ENCODE assay signal across 24 mouse cellular contexts in the genomic region with DNA sequence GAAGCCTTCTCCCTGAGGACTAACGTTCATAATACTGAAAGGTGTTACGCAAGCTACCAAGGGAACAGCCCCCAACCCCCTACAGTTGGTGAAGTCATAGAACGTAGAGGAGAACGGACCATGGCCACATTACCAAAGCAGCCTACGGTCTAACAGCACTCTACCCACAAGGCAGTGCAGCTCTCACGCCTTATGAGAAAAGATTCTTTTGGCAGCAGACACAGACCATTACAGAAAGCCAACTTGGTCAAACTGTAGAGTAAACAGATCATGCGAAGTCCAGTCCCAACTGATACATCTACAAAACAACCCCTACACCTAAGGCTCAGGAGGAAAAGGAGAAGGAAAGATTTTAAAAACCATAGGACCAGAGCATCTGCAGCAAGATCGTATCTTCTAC.
A peak's percentile ranks its signal among the peaks of the same experiment; 100 is the strongest.
DNase-seq lines count a peak whose midpoint lies in the region; ATAC-seq and TF ChIP-seq lines count a peak whose summit lies in the region.
"Had no signal": no experiment of that assay in that cellular context is flagged by ENCODE, and none has a peak within 500 bp of the region (broad histone marks: within the 10 kb centered on the region; RNA-seq: fewer than 3 reads in every experiment).

No protein-coding gene starts in this region.

- no peaks in the 10 kb centered on the region for H3K9me3 ChIP-seq in liver, embryonic 12.5 days (replicated peaks)
- H3K9me3 ChIP-seq in lung, embryonic 15.5 days: no peaks in the 10 kb centered on the region
- H3K9me3 ChIP-seq: G1E had no signal

- H3K4me3 ChIP-seq in liver, adult 2 months (ENCODE audit: insufficient read depth, low read depth, low read length): no peak overlapping the region
- no peak overlapping the region for H3K4me3 ChIP-seq in liver, embryonic 12.5 days
- no peak overlapping the region for H3K4me3 ChIP-seq in lung, embryonic 15.5 days
- no peak overlapping the region; the same call in 1 of the 2 replicates for H3K4me3 ChIP-seq in testis, adult 2 months (ENCODE audit: control insufficient read depth, low read depth, low read length)

- ATAC-seq in liver, embryonic 12.5 days: no peak
- 0 out of 2 replicates have a peak, but pooled peaks have one; percentile 27 for ATAC-seq in lung, embryonic 15.5 days (ENCODE audit: borderline replicate concordance, extremely low read depth, low FRiP score, low TSS enrichment)
- ATAC-seq: activated CD4-positive, CD25-positive, alpha-beta regulatory T cell, adult 4 months; CD4-positive, CD25-positive, alpha-beta regulatory T cell, adult 4 months; Patski had no signal

- WGBS in liver, adult 2 months: 48% methylated on average over 8 of the region's 8 CpGs
- 83% methylated on average over 8 of the region's 8 CpGs for WGBS in liver, embryonic 12.5 days (ENCODE audit: insufficient replicate concordance)
- 87% methylated on average over 8 of the region's 8 CpGs for WGBS in lung, embryonic 15.5 days

- no peak overlapping the region for H3K4me2 ChIP-seq in liver, embryonic 12.5 days
- no peak overlapping the region for H3K4me2 ChIP-seq in lung, embryonic 15.5 days

- no peak for TF ChIP-seq POLR2A in liver, adult 2 months (IDR thresholded peaks at IDR 0.05; ENCODE audit: extremely low read depth, insufficient read depth, low read length)
- TF ChIP-seq POLR2A in testis, adult 2 months (IDR thresholded peaks at IDR 0.05; ENCODE audit: control insufficient read depth, low read depth, low read length): no peak

- peaks cover 6% of the 10 kb centered on the region; the same call in 1 of the 2 replicates for H3K79me2 ChIP-seq in liver, adult 2 months (ENCODE audit: control insufficient read depth, insufficient read depth, low read length)

- H3K36me3 ChIP-seq in liver, adult 2 months (ENCODE audit: control insufficient read depth, insufficient read depth, low read length): no peaks in the 10 kb centered on the region
- H3K36me3 ChIP-seq in liver, embryonic 12.5 days: peaks cover 3% of the 10 kb centered on the region; the same call in 1 of the 2 replicates
- no peaks in the 10 kb centered on the region for H3K36me3 ChIP-seq in lung, embryonic 15.5 days
- H3K36me3 ChIP-seq in testis, adult 2 months (ENCODE audit: control insufficient read depth, insufficient read depth, low read length): no peaks in the 10 kb centered on the region

- DNase-seq in liver, adult 2 months (ENCODE audit: extremely low read depth, low read depth, low spot score): peak; percentile 52
- no peak for DNase-seq in lung, postnatal 25 days (ENCODE audit: low spot score)
- DNase-seq in testis, postnatal 10 days (ENCODE audit: low spot score): no peak
- DNase-seq in adipocyte (ENCODE audit: low spot score) (peak; percentile 65), MN1 (ENCODE audit: low spot score) (no peak)
- DNase-seq: adrenal gland, adult 2 months; adrenal gland, adult 8-10 months; adrenal gland, postnatal 10 days; adrenal gland, postnatal 14 days; adrenal gland, postnatal 25 days; adrenal gland, postnatal 36 days; B cell, adult 2 months; cerebellum, adult 11 months; cerebellum, adult 11-12 months; cerebellum, adult 18-20 months; cerebellum, adult 2 months had no signal

- peaks cover 2% of the 10 kb centered on the region; the same call in 1 of the 2 replicates for H3K4me1 ChIP-seq in liver, adult 2 months (ENCODE audit: control insufficient read depth, insufficient read depth, low read length)
- peaks cover 19% of the 10 kb centered on the region for H3K4me1 ChIP-seq in liver, embryonic 12.5 days
- H3K4me1 ChIP-seq in lung, embryonic 15.5 days: peaks cover 11% of the 10 kb centered on the region
- peaks cover 2% of the 10 kb centered on the region; the same call in 1 of the 2 replicates for H3K4me1 ChIP-seq in testis, adult 2 months (ENCODE audit: control insufficient read depth, insufficient read depth, low read length)

- H3K27me3 ChIP-seq in liver, adult 2 months (ENCODE audit: control insufficient read depth, insufficient read depth, low read length): no peaks in the 10 kb centered on the region
- H3K27me3 ChIP-seq in liver, embryonic 12.5 days (replicated peaks): no peaks in the 10 kb centered on the region
- no peaks in the 10 kb centered on the region for H3K27me3 ChIP-seq in lung, embryonic 15.5 days
- H3K27me3 ChIP-seq in testis, adult 2 months (ENCODE audit: control insufficient read depth, insufficient read depth, low read length): no peaks in the 10 kb centered on the region
- H3K27me3 ChIP-seq: CH12.LX, Patski had no signal

- no peak overlapping the region for H3K9ac ChIP-seq in liver, adult 2 months (ENCODE audit: low read depth, low read length)
- no peak overlapping the region for H3K9ac ChIP-seq in liver, embryonic 12.5 days
- H3K9ac ChIP-seq in lung, embryonic 15.5 days: no peak overlapping the region

- no peak for TF ChIP-seq CTCF in liver, adult 2 months (IDR thresholded peaks at IDR 0.05; ENCODE audit: low read depth, low read length)
- no peak for TF ChIP-seq CTCF in testis, adult 2 months (IDR thresholded peaks at IDR 0.05; ENCODE audit: control insufficient read depth, insufficient read depth, insufficient replicate concordance, low read depth, low read length)

- H3K27ac ChIP-seq in liver, adult 2 months (replicated peaks; ENCODE audit: insufficient read depth, low read depth, low read length): no peak overlapping the region
- no peak overlapping the region for H3K27ac ChIP-seq in liver, embryonic 12.5 days
- H3K27ac ChIP-seq in lung, embryonic 15.5 days: no peak overlapping the region
- peak overlapping the region; percentile 57; the same call in 1 of the 2 replicates for H3K27ac ChIP-seq in testis, adult 2 months (ENCODE audit: control insufficient read depth, insufficient read depth, low read depth, low read length)

Comparison
In these comparisons a context has a peak if more than half of its experiments do, and no peak if none do; other contexts are left out.
1. DNase-seq: peak in liver, adult 2 months (single experiment) and adipocyte (single experiment); none in lung, postnatal 25 days (single experiment), testis, postnatal 10 days (single experiment) and MN1 (single experiment).